16 mouse cellular contexts compared by ENCODE assay signal in the genomic region with DNA sequence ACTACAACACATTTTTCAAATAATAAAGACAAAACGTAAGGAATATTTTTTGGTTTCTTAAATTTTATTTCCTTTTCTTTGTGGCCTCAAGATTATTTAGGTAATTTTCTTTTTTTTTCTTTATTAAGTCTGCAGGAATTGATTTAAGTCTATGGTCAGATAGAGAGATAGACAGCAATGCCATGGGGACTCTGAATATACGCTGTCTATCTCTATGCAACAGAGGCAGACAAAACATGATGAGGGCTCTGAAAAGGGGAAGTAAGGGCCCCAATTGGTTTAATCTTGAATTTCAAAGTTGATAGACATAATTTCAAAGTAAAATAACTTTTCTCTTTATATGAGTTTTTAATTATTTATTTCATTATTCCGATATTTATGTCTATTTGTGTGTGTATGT.
"Had no signal": no experiment of that assay in that cellular context is flagged by ENCODE, and none has a peak within 500 bp of the region (broad histone marks: within the 10 kb centered on the region; RNA-seq: fewer than 3 reads in every experiment).

No protein-coding gene starts in this region.

- H3K4me3 ChIP-seq: neural tube, embryonic 13.5 days; neural tube, embryonic 15.5 days; stomach, embryonic 15.5 days had no signal

- H3K9ac ChIP-seq: neural tube, embryonic 13.5 days; neural tube, embryonic 15.5 days; stomach, embryonic 15.5 days had no signal

- H3K27me3 ChIP-seq: neural tube, embryonic 13.5 days; neural tube, embryonic 15.5 days; stomach, embryonic 15.5 days had no signal

- H3K27ac ChIP-seq: neural tube, embryonic 13.5 days; neural tube, embryonic 15.5 days; stomach, embryonic 15.5 days; stomach, postnatal 0 days had no signal

- H3K36me3 ChIP-seq: neural tube, embryonic 13.5 days; neural tube, embryonic 15.5 days; stomach, embryonic 15.5 days had no signal

- H3K4me1 ChIP-seq: stomach, embryonic 15.5 days had no signal

- DNase-seq: retina, postnatal 1 day; right cerebral cortex, adult 18-20 months; right cerebral cortex, postnatal 14 days; right cerebral cortex, postnatal 25 days; right cerebral cortex, postnatal 4 days; spleen, adult 18-20 months; thymus, adult 18-20 months; thymus, adult 2 months; thymus, postnatal 14 days; thymus, postnatal 25 days; thymus, postnatal 36 days; thymus, postnatal 4 days had no signal

- H3K4me2 ChIP-seq: neural tube, embryonic 13.5 days; neural tube, embryonic 15.5 days; stomach, embryonic 15.5 days had no signal

- H3K9me3 ChIP-seq: neural tube, embryonic 13.5 days; neural tube, embryonic 15.5 days; stomach, embryonic 15.5 days had no signal
